Mouse (Mus musculus) E14TG2a.4 (cell line): ENCODE measurements around the gene Kti12.

Source experiments
- CTCF ChIP-seq: conservative IDR thresholded peaks from 2 replicates; pipeline ENCODE4 v1.5.1; 2014; ENCODE audit warnings: low read length
- NANOG ChIP-seq: IDR thresholded peaks from 2 replicates; pipeline ENCODE4 v1.6.1; 2014; ENCODE audit warnings: borderline replicate concordance, low read length, mixed read lengths
- POU5F1 ChIP-seq: IDR thresholded peaks from 2 replicates; pipeline ENCODE4 v1.6.1; 2014; ENCODE audit warnings: low read length, borderline replicate concordance

DNA sequence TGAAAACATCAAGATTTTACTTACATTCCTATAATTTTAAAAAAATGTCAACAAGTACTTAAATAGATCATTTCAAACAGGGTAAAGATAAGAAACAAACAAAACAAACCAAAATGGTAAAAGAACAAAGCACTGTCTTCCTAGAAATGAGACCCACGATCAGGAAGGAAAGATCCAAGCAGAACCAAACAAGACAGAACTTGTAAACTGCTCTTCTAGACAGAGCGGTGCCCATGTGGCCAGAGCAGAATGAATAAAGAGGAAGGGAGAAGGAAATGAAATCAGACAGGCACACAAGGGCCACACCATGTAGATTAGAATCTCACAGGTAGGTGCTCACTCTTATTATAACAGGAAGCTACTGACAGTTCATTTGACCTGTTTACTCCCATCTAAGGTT lies 20.9 kb upstream of the Kti12 start:
- TF ChIP-seq CTCF = no peak
- TF ChIP-seq POU5F1 = no peak
- no peak for TF ChIP-seq NANOG
